Mouse (Mus musculus) adrenal gland, adult (tissue): Measurements from ENCODE around the gene Des.

Source experiments
- DNase-seq, 2 experiments: peaks; one replicate each; pipeline ENCODE4 v3.0.0; 2022 to 2023; ENCODE audit warnings: low spot score in 1 of 2; ENCODE audit not compliant: inconsistent age in 2 of 2

Gene Des

GRCm38 (mm10) chr1:75345036-75345935 lies 14.8 kb upstream of the Des start:
- DNase-seq, result peak in 1 of 2 experiments; percentile 17

- DNase-seq, result peak; percentile 53 to 66
Observed at GRCm38 (mm10) chr1:75347279-75347678, 12.8 kb upstream of the Des start.

- DNase-seq, result no peak
Observed at GRCm38 (mm10) chr1:75349275-75349674, 10.9 kb upstream of the Des start.

DNA sequence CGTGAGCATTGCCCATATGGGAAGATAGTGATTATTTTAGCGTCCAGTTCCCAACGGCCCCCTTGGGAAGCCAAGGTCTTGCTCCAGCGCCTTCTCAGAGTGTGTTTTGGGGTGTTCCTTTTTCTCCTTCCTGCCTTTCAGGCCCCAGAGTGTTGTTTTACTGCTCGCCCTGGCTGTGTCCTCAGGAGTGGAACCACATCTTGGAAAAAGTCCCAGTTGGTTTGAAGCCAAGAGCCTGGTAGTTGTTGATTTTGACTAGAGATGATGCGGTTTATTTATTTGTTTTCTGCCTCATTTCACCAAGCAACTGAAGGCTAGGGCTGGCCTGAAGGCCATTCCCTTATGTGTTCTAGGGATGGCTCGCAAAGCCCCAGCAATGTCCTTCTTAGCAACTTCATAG lies 2.9 kb upstream of the Des start:
- DNase-seq, result peak in 1 of 2 experiments; percentile 87

GRCm38 (mm10) chr1:75358009-75358408 lies 2.1 kb upstream of the Des start:
- DNase-seq, result no peak

DNA sequence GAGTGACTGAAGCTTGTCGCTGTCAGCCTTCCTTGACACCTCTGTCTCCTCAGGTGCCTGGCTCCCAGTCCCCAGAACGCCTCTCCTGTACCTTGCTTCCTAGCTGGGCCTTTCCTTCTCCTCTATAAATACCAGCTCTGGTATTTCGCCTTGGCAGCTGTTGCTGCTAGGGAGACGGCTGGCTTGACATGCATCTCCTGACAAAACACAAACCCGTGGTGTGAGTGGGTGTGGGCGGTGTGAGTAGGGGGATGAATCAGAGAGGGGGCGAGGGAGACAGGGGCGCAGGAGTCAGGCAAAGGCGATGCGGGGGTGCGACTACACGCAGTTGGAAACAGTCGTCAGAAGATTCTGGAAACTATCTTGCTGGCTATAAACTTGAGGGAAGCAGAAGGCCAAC lies 783 bp upstream of the Des start:
- no peak for DNase-seq

GRCm38 (mm10) chr1:75361123-75361522 lies 994 bp downstream of the Des start:
- no peak for DNase-seq

DNA sequence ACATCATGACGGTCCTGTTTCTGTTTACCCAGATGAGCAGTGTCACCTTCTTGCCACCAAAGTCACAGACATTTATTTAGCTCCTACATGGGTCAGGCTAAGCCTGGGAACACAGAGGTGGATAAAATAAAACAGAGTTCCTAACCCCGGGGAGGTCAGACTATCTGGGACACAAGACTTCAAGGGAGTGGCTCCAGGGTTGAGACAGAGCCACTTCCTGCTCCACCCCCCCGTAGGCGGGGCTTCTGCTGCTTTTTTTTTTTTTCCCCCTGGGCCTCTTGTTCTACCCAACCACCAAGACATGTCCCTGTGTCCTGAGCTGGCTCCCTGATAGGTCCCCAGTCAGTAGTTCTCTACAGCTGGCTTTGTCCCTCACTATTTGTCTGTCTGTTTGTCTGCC lies 1.6 kb downstream of the Des start:
- no peak for DNase-seq

DNA sequence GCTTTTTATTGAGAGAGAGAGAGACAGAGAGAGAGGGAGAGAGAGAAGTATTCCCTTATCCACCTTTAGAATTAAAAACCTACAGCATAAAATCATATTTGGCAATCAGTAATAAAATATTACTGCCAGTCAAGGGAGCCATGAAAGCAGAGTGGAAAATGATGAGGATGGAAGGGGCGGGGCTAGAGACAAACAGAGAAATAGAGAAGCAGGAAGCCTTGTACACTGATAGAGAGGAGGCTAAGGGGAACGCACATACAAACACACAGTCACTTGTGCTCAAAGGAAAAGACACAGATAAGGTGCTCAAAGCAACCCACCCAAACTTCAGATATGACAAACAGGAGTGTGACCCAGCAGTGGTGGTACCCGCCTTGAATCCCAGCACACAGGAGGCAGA lies 3.7 kb downstream of the Des start:
- no peak for DNase-seq

DNA sequence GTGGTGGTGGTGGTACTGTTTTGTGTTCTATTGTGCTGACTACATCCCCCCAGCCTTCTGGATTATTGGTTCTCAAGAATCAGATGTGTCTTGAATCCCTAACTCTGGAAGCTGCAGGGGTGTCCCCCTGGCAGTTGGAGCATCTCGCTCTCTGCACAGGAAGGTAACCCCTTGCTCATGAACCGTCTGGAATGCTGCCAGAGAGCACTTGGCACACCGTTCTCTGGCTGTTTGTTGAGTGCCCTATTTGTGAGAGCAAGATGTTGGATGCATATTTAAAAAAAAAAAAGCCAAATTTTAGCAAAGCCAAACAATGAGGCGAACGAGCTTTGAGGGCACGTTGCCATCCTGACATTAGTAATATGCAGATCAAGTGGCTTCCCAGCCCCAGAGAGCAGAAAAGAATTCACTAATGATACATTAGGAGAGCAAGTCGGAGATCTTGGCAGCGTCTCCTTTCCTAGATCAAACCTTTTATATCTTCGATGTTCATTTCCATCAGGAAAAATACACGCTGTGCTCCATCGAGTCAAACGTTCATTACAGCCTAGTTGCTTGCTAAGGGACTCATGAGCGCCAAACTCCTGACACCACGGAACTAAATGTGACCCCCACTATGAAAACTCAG lies 5.5 kb downstream of the Des start:
- no peak for DNase-seq

DNA sequence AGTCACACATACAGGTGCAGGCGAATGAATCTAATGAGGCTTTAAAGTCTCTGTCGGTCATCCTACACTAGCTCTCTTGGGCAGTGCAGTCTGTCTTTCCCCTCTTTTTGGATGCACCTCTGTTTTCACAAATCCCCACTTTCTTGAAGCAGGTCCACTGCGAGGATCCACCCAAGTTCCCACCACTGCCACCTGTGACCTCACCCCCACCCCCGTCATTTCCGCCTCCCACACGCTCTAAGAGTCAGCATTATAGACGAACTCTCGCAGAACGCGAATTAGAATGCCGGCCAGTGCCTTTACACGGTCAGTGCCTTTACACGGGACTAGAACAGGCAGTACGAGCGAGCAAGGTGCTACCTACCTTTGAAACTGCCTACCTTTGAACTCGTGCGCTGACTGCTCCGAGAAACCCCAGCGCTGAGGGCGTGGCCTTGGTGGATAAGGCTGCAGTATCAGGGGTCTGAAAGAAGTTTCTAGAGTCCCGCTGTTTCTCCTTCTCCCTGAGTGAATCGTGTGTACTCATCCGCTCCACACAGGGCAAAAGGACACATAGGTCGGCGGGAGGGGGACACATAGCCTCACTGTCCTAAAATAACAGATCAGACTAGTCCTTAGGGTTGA lies 9.3 kb downstream of the Des start:
- no peak for DNase-seq

- DNase-seq, result peak; percentile 68 to 87
Observed at GRCm38 (mm10) chr1:75369984-75370660, 10.0 kb downstream of the Des start.

- peak; percentile 58 to 88 for DNase-seq
Observed at GRCm38 (mm10) chr1:75371317-75372095, 11.4 kb downstream of the Des start.

DNA sequence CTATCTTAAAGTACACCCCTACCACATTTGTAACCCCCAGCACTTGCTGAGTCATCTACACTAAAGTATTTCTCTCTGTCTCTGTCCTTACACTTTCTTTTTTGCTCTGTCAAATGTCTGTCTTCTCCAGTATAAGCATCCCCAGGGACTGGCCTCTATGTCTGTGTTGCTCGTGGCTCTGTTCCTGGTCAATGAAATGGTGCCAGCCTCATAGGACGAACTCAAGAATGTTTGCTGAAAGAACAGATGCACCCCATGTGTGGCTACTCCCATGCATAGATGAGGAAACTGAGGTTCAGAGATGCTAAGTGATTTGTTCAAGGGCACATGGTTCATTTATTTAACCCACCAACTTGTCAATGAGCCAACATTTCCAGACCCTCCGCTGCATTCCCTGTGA lies 12.3 kb downstream of the Des start:
- DNase-seq, result no peak

GRCm38 (mm10) chr1:75373276-75373675 lies 13.1 kb downstream of the Des start:
- no peak for DNase-seq

DNA sequence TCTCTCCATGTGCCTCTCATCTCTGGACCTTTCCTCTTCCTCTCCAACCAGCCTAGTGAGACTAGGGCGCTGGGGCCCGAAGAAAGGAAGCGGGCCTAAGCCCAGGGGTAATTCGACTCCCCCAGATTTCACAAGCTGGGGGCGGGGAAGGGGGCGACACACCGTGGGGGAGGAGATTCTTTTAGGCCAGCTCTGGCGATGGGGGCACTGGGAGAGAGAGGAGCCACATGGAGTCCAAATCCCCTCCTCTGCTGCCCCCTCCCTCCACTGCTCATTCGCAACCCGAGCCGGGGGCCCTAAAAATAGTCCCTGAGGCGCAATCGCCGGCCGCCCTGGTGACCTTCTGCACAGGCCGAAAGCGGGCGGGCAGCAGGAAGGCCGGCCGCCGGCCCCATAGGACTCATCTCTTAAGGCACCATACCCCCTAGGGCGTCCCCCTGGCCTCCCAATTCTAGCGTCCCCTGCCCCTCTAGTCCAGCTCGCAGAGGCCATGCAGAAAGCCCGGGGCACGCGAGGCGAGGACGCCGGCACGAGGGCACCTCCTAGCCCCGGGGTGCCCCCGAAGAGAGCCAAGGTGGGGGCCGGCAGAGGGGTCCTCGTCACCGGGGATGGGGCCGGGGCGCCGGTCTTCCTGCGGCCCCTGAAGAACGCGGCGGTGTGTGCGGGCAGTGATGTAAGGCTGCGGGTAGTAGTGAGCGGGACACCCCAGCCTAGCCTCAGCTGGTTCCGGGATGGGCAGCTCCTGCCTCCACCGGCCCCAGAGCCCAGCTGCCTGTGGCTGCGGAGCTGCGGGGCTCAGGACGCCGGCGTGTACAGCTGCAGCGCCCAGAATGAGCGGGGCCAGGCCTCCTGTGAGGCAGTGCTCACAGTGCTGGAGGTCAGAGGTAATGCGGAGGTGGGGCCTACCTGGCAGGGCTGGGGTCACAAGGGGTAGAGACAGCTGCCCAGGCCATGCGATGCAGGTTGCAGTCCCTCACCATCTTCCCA lies 15.1 kb downstream of the Des start, which contains the start of gene Speg:
TSS of gene Speg (plus strand) at position 348 of the 987 bp plus-strand sequence.
- no peak for DNase-seq

DNA sequence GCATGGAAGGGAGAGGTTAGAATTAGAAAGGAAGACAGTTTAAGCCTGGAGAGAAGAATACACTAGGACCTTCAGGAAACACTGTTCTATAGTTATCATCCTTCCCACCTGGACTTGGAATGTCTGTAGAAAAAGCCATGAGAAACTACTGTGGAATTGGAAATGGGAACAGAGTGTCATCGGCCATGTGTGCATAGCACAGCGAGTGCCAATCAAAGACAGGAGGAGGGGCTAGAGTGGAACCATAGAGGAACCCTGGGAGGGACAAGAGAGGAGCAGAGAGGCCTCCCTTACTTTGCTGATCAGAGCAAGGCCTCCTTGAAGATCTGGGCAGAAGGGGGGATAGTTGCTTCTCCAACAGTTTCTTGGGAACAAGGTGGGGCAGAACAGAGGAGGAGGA lies 19.1 kb downstream of the Des start:
- no peak for DNase-seq

- no peak for DNase-seq
Observed at GRCm38 (mm10) chr1:75379931-75380330, 19.8 kb downstream of the Des start.

- DNase-seq, result no peak
Observed at GRCm38 (mm10) chr1:75380951-75381350, 20.8 kb downstream of the Des start.
